Mouse (Mus musculus) ES-Bruce4 (cell line): ENCODE measurements around the gene Pitpnc1. TPM values are rescaled to one million over a fixed set of nuclear protein-coding genes. Genes with fewer than 3 reads are reported as not detected.

Experiments used
- H3K27ac ChIP-seq: 2 replicates; pipeline ENCODE4 v1.5.1; 2012; ENCODE audit warnings: low read length, inconsistent platforms; ENCODE audit not compliant: insufficient read depth
- H3K27me3 ChIP-seq: 2 replicates; pipeline ENCODE4 v1.6.1; 2012; ENCODE audit warnings: mild to moderate bottlenecking, low read length, inconsistent platforms; ENCODE audit not compliant: control insufficient read depth, poor library complexity, insufficient read depth, severe bottlenecking
- H3K36me3 ChIP-seq: 2 replicates; pipeline ENCODE4 v1.6.1; 2012; ENCODE audit warnings: inconsistent platforms, mild to moderate bottlenecking, low read length, moderate library complexity; ENCODE audit not compliant: control insufficient read depth, poor library complexity, insufficient read depth, severe bottlenecking
- H3K4me1 ChIP-seq: one replicate; pipeline ENCODE4 v1.8.1; 2011; ENCODE audit warnings: low read length; ENCODE audit not compliant: control insufficient read depth, insufficient read depth
- H3K4me3 ChIP-seq: 2 replicates; pipeline ENCODE4 v1.5.1; 2011; ENCODE audit warnings: low read depth, mild to moderate bottlenecking, low read length
- H3K9ac ChIP-seq: 2 replicates; pipeline ENCODE4 v1.6.1; 2012; ENCODE audit warnings: low read depth, mild to moderate bottlenecking, inconsistent platforms; ENCODE audit not compliant: poor library complexity, severe bottlenecking
- H3K9me3 ChIP-seq: replicated peaks from 2 replicates; pipeline ENCODE4 v1.6.1; 2012; ENCODE audit warnings: mild to moderate bottlenecking, low read length, inconsistent platforms; ENCODE audit not compliant: control insufficient read depth, poor library complexity, insufficient read depth, severe bottlenecking
- CTCF ChIP-seq: IDR thresholded peaks from one replicate; pipeline ENCODE4 v1.8.1; 2011; ENCODE audit warnings: low read depth, low read length
- EP300 ChIP-seq: IDR thresholded peaks from 2 replicates; pipeline ENCODE4 v1.6.1; 2011; ENCODE audit warnings: low read depth, low read length; ENCODE audit not compliant: insufficient read depth
- POLR2A ChIP-seq: IDR thresholded peaks from one replicate; pipeline ENCODE4 v1.8.1; 2011; ENCODE audit warnings: low read length; ENCODE audit not compliant: insufficient read depth
- polyA plus RNA-seq: library from polyadenylated mRNA; stranded (reverse); fragments of >200 nt; gene quantifications from 2 replicates; pipeline ENCODE4 v1.2.4, GENCODE M21; 2011; ENCODE audit warnings: low read depth; ENCODE audit not compliant: missing spikeins, insufficient read depth, insufficient read length

Pitpnc1 gene
- polyA plus RNA-seq, 1 experiment = 27.1 TPM

- no peak for TF ChIP-seq CTCF
- no peak for TF ChIP-seq POLR2A
- no peak for TF ChIP-seq EP300
- Histone ChIP-seq H3K27ac (peak overlapping the region; percentile 33), H3K9me3 (no peaks in the 10 kb centered on the region), H3K4me3 (no peak overlapping the region), H3K4me1 (peaks cover 4% of the 10 kb centered on the region), H3K36me3 (no peaks in the 10 kb centered on the region), H3K27me3 (no peaks in the 10 kb centered on the region), H3K9ac (no peak overlapping the region)
Observed at GRCm38 (mm10) chr11:107458286-107458685, 12.2 kb downstream of the Pitpnc1 start.

- Histone ChIP-seq H3K27ac (no peak overlapping the region), H3K4me1 (peaks cover 4% of the 10 kb centered on the region), H3K9ac (no peak overlapping the region), H3K9me3 (no peaks in the 10 kb centered on the region), H3K27me3 (no peaks in the 10 kb centered on the region), H3K36me3 (no peaks in the 10 kb centered on the region), H3K4me3 (no peak overlapping the region)
- TF ChIP-seq CTCF = no peak
Observed at GRCm38 (mm10) chr11:107457282-107457681, 13.2 kb downstream of the Pitpnc1 start.

GRCm38 (mm10) chr11:107454546-107455462 lies 15.7 kb downstream of the Pitpnc1 start:
- peak overlapping the region; percentile 79 for H3K27ac ChIP-seq
- H3K4me3 ChIP-seq = peak overlapping the region; percentile 54
- no peaks in the 10 kb centered on the region for H3K9me3 ChIP-seq
- no peaks in the 10 kb centered on the region for H3K27me3 ChIP-seq
- H3K36me3 ChIP-seq = no peaks in the 10 kb centered on the region
- peak overlapping the region; percentile 21 for H3K9ac ChIP-seq
- TF ChIP-seq CTCF (no peak), POLR2A (no peak), EP300 (0 out of 2 replicates have a peak, but pooled peaks have one; percentile 36)
- peaks cover 8% of the 10 kb centered on the region for H3K4me1 ChIP-seq

GRCm38 (mm10) chr11:107452053-107452452 lies 18.4 kb downstream of the Pitpnc1 start:
- H3K36me3 ChIP-seq = no peaks in the 10 kb centered on the region
- H3K27ac ChIP-seq = no peak overlapping the region
- no peak overlapping the region for H3K4me3 ChIP-seq
- H3K4me1 ChIP-seq = peaks cover 8% of the 10 kb centered on the region
- TF ChIP-seq CTCF (no peak), EP300 (no peak), POLR2A (no peak)
- no peaks in the 10 kb centered on the region for H3K27me3 ChIP-seq
- 0 out of 2 replicates have a peak overlapping the region, but pooled peaks have one; percentile 36 for H3K9ac ChIP-seq
- H3K9me3 ChIP-seq = no peaks in the 10 kb centered on the region

- H3K9ac ChIP-seq = peak overlapping the region; percentile 36; the same call in 1 of the 2 replicates
- peak overlapping the region; percentile 33; the same call in 1 of the 2 replicates for H3K4me3 ChIP-seq
- H3K9me3 ChIP-seq = no peaks in the 10 kb centered on the region
- H3K27ac ChIP-seq = peak overlapping the region; percentile 33; the same call in 1 of the 2 replicates
- H3K27me3 ChIP-seq = no peaks in the 10 kb centered on the region
- no peak for TF ChIP-seq EP300
- no peak for TF ChIP-seq CTCF
- no peak for TF ChIP-seq POLR2A
- H3K4me1 ChIP-seq = peaks cover 11% of the 10 kb centered on the region
- no peaks in the 10 kb centered on the region for H3K36me3 ChIP-seq
Observed at GRCm38 (mm10) chr11:107451106-107451505, 19.4 kb downstream of the Pitpnc1 start.

GRCm38 (mm10) chr11:107450097-107450496 lies 20.4 kb downstream of the Pitpnc1 start:
- TF ChIP-seq POLR2A (no peak), CTCF (no peak), EP300 (no peak)
- H3K4me1 ChIP-seq = peaks cover 14% of the 10 kb centered on the region
- no peaks in the 10 kb centered on the region for H3K9me3 ChIP-seq
- peak overlapping the region; percentile 96 for H3K27ac ChIP-seq
- H3K36me3 ChIP-seq = no peaks in the 10 kb centered on the region
- H3K27me3 ChIP-seq = no peaks in the 10 kb centered on the region
- H3K9ac ChIP-seq = peak overlapping the region; percentile 19
- H3K4me3 ChIP-seq = no peak overlapping the region
